Mouse (Mus musculus): ENCODE results near the gene Rab19.
"Not testable (repeated sequence)": the region's sequence is repeated elsewhere in the genome, so short reads cannot be mapped to it uniquely, and the experiment has no call there.

Rab19 gene

GRCm38 (mm10) chr6:39381125-39381880 is at the start of gene Rab19:
Rab19 (plus strand) TSS chr6:39381175.
- peak; percentile 55 for DNase-seq

- peak in 1 of 2 experiments; percentile 29 for DNase-seq
Observed at GRCm38 (mm10) chr6:39331998-39332700, 48.8 kb upstream of the Rab19 start.

GRCm38 (mm10) chr6:39334224-39334623 is 46.8 kb upstream of the Rab19 start:
- DNase-seq = peak; percentile 58 to 63

GRCm38 (mm10) chr6:39334873-39335272 is 46.1 kb upstream of the Rab19 start:
- DNase-seq = no peak

- DNase-seq = no peak
Observed at GRCm38 (mm10) chr6:39338359-39338758, 42.6 kb upstream of the Rab19 start.

GRCm38 (mm10) chr6:39341798-39342197 is 39.2 kb upstream of the Rab19 start:
- DNase-seq = no peak

GRCm38 (mm10) chr6:39344020-39344419 is 37.0 kb upstream of the Rab19 start:
- peak; percentile 92 to 93 for DNase-seq

DNA sequence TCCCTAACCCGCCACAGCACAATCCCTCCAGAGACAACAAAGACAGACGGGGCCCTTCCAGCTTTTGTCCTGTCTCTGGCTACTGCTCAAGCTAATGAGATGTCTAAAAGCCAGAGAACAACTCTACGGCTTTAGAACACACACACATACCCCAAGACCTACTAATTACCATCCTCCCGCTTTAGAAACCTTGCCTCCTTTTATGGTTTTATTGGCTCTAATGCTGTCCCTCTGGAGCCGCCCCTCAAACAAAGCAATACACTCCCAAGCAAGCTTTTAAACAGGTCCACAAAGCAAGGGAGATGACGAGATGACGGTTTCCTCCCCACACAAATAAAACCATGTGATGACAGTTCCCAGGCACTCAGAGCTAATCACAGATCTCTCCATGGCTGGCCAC is 35.5 kb upstream of the Rab19 start:
- DNase-seq = no peak

- DNase-seq = no peak
Observed at GRCm38 (mm10) chr6:39346991-39347501, 33.9 kb upstream of the Rab19 start.

- no peak for DNase-seq
Observed at GRCm38 (mm10) chr6:39347880-39348814, 32.8 kb upstream of the Rab19 start.

- no peak for DNase-seq
Observed at GRCm38 (mm10) chr6:39348946-39349345, 32.0 kb upstream of the Rab19 start.

GRCm38 (mm10) chr6:39359207-39359606 is 21.8 kb upstream of the Rab19 start:
- peak; percentile 23 to 30 for DNase-seq

GRCm38 (mm10) chr6:39362684-39363083 is 18.3 kb upstream of the Rab19 start:
- no peak for DNase-seq

GRCm38 (mm10) chr6:39369631-39370030 is 11.3 kb upstream of the Rab19 start:
- DNase-seq = no peak

DNA sequence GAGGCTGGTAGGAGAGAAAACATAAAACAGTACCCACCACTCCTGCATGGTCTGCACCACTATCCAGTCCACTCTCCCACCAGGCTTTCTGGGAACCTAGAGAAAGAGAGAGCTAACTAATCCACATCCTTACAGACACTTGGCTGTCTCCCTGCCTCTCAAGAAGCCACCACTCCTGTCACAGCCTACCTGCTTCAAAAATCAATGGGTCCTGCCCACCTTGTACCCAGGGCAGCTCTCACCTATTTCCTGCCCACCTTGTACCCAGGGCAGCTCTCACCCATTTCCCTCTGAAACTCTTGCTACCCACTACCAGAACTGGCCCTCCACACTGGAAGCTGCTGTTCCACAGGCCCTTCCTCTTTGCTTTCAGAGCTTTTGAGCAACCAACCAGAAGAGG is 8.9 kb upstream of the Rab19 start:
- DNase-seq = no peak

DNA sequence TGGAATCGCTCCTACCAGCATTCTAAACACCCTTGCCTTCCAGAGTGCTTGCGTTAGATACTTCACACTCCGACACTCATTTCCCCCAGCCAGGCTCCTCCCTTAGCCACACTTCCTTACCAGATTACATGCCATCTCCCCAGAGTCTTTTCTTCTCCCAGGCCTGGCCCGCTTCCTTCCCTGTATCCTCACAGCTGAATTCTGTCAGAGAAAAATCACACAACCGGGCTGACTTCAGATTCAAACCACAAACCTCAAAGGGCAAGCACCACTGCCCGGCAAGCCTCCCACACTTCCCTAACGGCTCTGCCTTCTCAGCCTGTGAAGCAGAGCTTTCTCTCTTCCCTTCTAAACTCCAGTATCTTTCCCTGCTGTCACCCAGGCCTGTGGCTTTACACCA is 8.2 kb upstream of the Rab19 start:
- DNase-seq = peak; percentile 43 to 49

- DNase-seq = no peak
Observed at GRCm38 (mm10) chr6:39373301-39373955, 7.5 kb upstream of the Rab19 start.

DNA sequence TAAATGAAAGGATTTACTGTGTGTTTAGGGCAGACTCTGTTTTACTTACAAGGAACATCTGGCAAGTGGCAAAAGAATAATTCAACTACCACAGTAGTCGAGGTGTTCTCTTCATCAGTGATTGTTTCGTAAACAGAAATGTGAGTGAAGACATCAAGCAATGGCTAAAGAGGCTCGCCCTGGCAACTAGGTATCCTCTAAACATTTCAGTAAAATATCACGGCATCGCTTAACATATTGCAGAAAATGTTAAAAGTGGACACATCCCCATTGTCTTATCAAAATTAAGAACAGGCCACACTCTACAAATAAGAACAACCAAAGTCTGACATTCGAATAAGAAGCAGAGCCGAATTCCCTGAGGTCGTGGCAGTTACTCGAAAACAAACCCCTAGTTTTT is 4.2 kb upstream of the Rab19 start:
- no peak for DNase-seq

- DNase-seq = peak; percentile 91 to 93
Observed at GRCm38 (mm10) chr6:39377311-39377827, 3.6 kb upstream of the Rab19 start, which contains the start of gene Slc37a3. Slc37a3 (minus strand) TSS chr6:39377675.

GRCm38 (mm10) chr6:39378161-39378835 is 2.7 kb upstream of the Rab19 start:
- DNase-seq = not testable (repeated sequence)

GRCm38 (mm10) chr6:39379224-39379623 is 1.8 kb upstream of the Rab19 start:
- DNase-seq = peak; percentile 57 to 72

Measured in B cell, adult 2 months (primary cell).